Mouse (Mus musculus) E14TG2a.4 (cell line): ENCODE results near the gene Sec61a2.

Experiments used
- H3K27me3 ChIP-seq: 2 replicates; pipeline ENCODE4 v1.6.1; 2014; ENCODE audit warnings: low read length, control low read depth; ENCODE audit not compliant: insufficient read depth
- H3K36me3 ChIP-seq: 2 replicates; pipeline ENCODE4 v1.6.1; 2014; ENCODE audit warnings: low read length, control low read depth; ENCODE audit not compliant: insufficient read depth
- H3K4me1 ChIP-seq: replicated peaks from 2 replicates; pipeline ENCODE4 v1.6.1; 2014; ENCODE audit warnings: low read depth, low read length, control low read depth
- H3K4me3 ChIP-seq: replicated peaks from 2 replicates; pipeline ENCODE4 v1.5.1; 2014; ENCODE audit warnings: mild to moderate bottlenecking, low read length
- H3K9me3 ChIP-seq: 2 replicates; pipeline ENCODE4 v1.6.1; 2014; ENCODE audit warnings: low read length, control low read depth
- CTCF ChIP-seq: conservative IDR thresholded peaks from 2 replicates; pipeline ENCODE4 v1.5.1; 2014; ENCODE audit warnings: low read length
- NANOG ChIP-seq: IDR thresholded peaks from 2 replicates; pipeline ENCODE4 v1.6.1; 2014; ENCODE audit warnings: borderline replicate concordance, low read length, mixed read lengths
- POU5F1 ChIP-seq: IDR thresholded peaks from 2 replicates; pipeline ENCODE4 v1.6.1; 2014; ENCODE audit warnings: low read length, borderline replicate concordance

Sec61a2 gene

DNA sequence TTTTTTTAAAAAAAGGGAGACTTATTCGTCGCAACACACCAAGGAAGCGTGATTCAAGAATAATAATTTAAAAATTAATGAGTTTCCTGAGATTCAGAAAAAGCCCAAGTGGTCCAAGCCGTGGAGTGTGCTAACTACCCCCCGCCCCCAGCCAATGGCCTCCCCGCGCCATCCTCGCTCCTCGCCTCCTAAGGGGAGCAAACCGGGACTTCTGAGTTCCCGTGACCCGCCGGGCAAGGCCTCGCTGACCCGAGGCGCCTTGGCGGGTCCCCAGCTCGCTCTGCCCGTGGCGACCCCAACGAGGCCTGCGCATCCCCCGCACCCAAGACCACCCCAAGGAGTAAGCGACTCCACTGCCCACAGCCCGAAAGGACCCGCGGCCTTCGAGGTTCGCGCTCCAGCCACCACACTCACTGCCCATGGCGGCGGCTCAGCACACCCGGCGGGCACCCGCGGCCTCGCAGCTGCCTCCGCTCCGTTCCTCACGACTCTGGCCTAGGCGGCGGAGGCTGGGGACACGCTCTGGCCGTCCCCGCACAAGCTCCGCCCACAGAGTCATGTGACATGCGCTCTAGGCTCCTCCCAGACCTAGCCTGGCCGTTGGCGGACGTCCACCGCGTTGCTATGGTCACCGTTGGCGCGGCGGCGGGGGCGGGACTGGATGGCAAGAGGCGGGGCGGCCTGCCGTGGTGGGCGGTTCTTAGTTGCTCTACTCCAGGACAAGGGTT lies at the start of gene Sec61a2:
Sec61a2 (minus strand) TSS at position 590 of the 728 bp plus-strand sequence.
- H3K9me3 ChIP-seq, result no peaks in the 10 kb centered on the region
- peaks cover 43% of the 10 kb centered on the region for H3K36me3 ChIP-seq
- peak within 1 kb of the TSS; percentile 93 for H3K4me3 ChIP-seq
- no peaks in the 10 kb centered on the region for H3K27me3 ChIP-seq
- H3K4me1 ChIP-seq, result peaks cover 10% of the 10 kb centered on the region
- no peak for TF ChIP-seq POU5F1
- no peak for TF ChIP-seq NANOG
- no peak for TF ChIP-seq CTCF

DNA sequence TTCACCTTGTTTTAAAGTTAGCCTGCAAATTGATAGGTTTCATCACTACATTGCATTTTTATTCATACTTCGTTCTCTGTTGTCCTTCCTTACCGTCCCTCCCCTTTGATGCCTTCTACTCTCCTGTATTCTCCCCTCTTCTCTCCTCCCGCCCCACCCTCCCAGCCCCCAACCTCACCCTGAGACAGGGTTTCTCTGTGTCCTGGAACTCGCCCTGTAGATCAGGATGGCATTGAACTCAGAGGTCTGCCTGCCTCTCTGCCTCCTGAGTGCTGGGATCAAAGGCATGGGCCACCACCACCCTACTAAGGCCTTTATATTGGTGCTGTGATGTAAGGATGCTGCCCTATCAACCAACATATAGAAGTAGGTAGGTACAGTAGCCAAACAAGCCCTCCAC lies 47.8 kb upstream of the Sec61a2 start:
- H3K4me3 ChIP-seq, result peak overlapping the region; percentile 95
- peaks cover 52% of the 10 kb centered on the region for H3K4me1 ChIP-seq
- H3K9me3 ChIP-seq, result no peaks in the 10 kb centered on the region
- no peaks in the 10 kb centered on the region for H3K27me3 ChIP-seq
- no peaks in the 10 kb centered on the region; the same call in 1 of the 2 replicates for H3K36me3 ChIP-seq
- TF ChIP-seq NANOG, result no peak
- TF ChIP-seq POU5F1, result no peak
- TF ChIP-seq CTCF, result no peak

DNA sequence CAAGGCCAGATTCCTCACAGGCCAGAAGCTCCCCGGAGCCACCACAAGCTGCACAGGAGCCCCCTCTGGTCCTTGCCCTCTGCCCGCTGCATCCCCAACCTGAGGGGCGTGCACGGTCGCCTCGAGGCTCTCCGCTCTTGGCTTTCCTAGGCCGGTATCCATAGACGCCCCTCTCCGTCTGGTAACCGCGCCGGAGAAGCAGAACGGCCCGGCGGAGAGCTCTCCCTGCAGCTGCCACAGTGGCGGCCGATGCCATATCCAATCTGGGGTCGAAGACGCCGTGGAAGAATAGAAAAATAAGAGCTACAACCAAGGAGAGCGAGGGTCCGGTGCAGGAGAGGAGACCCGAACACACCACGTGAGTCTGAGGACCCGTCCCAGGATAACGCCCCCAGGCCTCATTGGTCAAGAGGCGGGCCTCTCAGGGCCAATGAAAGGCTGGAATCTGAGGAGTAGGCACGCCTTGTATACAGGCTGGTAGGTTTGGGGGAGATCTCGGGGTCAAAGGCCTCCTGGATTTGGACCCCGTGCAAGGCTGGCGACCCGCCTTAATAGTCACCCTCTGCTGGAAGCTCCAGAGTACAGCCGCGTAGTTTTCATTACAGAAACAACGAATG lies 47.3 kb upstream of the Sec61a2 start, which contains the start of gene Dhtkd1:
Dhtkd1 (minus strand) TSS at position 377 of the 617 bp plus-strand sequence.
- H3K9me3 ChIP-seq, result no peaks in the 10 kb centered on the region
- H3K4me1 ChIP-seq, result peaks cover 47% of the 10 kb centered on the region
- TF ChIP-seq CTCF (no peak), NANOG (no peak), POU5F1 (no peak)
- no peaks in the 10 kb centered on the region for H3K27me3 ChIP-seq
- no peaks in the 10 kb centered on the region; the same call in 1 of the 2 replicates for H3K36me3 ChIP-seq
- peak within 1 kb of the TSS; percentile 95 for H3K4me3 ChIP-seq

DNA sequence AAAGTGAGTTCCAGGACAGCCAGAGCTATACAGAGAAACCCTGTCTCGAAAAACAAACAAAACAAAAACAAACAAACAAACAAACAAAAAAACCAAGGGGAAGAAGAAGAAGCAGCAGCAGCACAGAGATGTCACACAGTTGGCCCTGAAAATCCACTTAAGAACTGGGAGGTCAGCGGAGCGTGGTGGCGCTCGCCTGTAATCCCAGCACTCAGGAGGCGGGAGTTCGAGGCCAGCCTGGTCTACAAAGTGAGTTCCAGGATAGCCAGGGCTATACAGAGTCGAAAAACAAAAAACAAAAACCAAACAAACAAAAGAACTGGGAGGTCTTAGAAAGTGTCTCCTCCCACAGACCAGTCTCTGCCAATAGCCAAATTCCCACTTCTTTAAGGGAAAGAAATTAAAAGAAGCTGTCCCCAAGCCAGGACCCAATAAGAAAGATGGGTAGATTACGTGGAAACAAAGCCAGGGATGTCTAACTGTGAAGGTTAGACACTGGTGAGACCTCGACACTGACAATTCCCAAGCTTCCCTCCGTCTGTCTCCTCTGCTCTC lies 46.7 kb upstream of the Sec61a2 start:
- TF ChIP-seq CTCF (no peak), POU5F1 (no peak)
- Histone ChIP-seq H3K36me3 (no peaks in the 10 kb centered on the region; the same call in 1 of the 2 replicates), H3K4me3 (peak overlapping the region; percentile 95), H3K9me3 (no peaks in the 10 kb centered on the region), H3K4me1 (peaks cover 42% of the 10 kb centered on the region), H3K27me3 (no peaks in the 10 kb centered on the region)

DNA sequence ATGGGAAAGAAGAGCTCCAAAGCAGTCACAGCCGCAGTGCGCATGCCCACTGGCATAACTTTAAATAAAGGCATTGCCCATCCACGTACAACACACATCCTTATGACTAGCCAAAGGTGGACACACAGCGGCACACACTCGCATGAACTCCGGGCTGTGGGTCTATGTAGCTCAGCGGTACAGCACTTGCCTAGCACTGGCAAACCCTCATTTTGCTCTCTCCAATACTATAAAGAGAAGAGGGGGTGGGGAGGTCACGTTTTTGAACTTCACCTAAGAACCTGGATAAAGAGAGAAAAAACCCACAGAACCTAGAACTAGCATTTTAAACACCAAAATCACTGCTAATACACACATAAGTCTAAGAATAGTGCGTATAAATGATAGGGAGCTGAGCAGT lies 45.7 kb upstream of the Sec61a2 start:
- H3K36me3 ChIP-seq, result peaks cover 4% of the 10 kb centered on the region; the same call in 1 of the 2 replicates
- no peak overlapping the region for H3K4me3 ChIP-seq
- TF ChIP-seq NANOG, result no peak
- TF ChIP-seq CTCF, result no peak
- no peak for TF ChIP-seq POU5F1
- no peaks in the 10 kb centered on the region for H3K27me3 ChIP-seq
- H3K4me1 ChIP-seq, result peaks cover 32% of the 10 kb centered on the region
- H3K9me3 ChIP-seq, result no peaks in the 10 kb centered on the region

DNA sequence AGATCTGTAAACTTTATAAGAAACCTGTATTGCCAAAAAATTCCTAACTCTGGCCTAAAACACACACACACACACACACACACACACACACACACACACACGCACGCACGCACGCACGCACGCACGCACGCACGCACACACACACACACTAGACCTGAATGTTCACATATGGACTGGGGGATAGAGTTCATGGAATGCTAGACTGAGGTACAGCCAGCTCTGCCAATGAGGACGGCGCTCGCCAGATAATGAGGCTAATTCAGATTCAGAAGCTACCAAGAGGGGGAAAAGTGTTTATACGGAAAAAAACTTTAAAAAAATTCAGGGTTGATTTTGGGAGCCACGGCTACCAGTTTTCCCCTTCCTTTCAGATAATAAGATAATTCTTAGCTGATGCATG lies 44.7 kb upstream of the Sec61a2 start:
- no peak for TF ChIP-seq POU5F1
- TF ChIP-seq CTCF, result no peak
- no peak for TF ChIP-seq NANOG
- Histone ChIP-seq H3K36me3 (peaks cover 4% of the 10 kb centered on the region; the same call in 1 of the 2 replicates), H3K9me3 (no peaks in the 10 kb centered on the region), H3K4me3 (no peak overlapping the region), H3K4me1 (peaks cover 27% of the 10 kb centered on the region), H3K27me3 (no peaks in the 10 kb centered on the region)

DNA sequence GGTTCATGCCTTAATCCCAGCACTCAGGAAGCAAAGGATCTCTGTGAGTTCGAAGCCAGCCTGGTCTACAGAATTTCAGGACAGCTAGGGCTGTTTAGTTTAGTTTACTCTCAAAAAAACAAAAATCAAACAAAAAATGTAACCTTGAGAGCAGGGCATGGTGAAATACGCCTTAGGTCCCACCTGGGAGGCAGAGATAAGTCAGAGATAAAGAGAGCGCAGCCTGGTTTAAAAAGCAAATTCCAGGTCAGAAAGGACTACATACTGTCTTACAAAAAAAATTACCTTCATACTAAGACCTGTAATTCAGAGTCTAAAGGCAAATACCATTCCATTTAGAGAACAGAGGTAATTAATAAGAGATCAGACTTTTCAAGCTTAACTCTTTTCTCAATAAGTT lies 44.1 kb upstream of the Sec61a2 start:
- Histone ChIP-seq H3K9me3 (no peaks in the 10 kb centered on the region), H3K27me3 (no peaks in the 10 kb centered on the region), H3K36me3 (peaks cover 4% of the 10 kb centered on the region; the same call in 1 of the 2 replicates), H3K4me3 (no peak overlapping the region), H3K4me1 (peaks cover 27% of the 10 kb centered on the region)
- no peak for TF ChIP-seq NANOG
- TF ChIP-seq POU5F1, result no peak
- no peak for TF ChIP-seq CTCF

DNA sequence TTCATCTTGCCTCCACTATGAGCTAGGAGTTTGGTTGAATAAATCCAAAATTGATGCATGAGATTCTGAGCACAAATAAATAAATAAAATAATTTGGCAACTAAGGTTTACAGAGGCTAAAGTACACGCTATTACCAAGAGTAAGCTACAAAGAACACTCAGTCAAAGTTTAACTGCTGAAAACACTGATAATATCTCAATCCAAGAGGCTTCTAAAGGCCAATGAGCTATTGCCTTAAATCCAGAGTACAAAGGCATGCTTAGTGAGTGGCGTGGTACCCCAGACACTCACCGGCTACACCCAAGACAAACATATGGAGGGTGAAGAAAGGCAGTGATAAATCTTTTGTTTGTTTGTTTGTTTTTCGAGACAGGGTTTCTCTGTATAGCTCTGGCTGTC lies 41.3 kb upstream of the Sec61a2 start:
- peaks cover 14% of the 10 kb centered on the region for H3K36me3 ChIP-seq
- peaks cover 15% of the 10 kb centered on the region for H3K4me1 ChIP-seq
- no peaks in the 10 kb centered on the region for H3K9me3 ChIP-seq
- TF ChIP-seq NANOG (no peak), POU5F1 (no peak), CTCF (no peak)
- no peaks in the 10 kb centered on the region for H3K27me3 ChIP-seq
- H3K4me3 ChIP-seq, result no peak overlapping the region
